Mouse (Mus musculus): ENCODE measurements around the gene Rgs3.

Rgs3 gene

GRCm38 (mm10) chr4:62604094-62604493, 44.4 kb downstream of the Rgs3 start:
- DNase-seq (ENCODE audit: extremely low read depth, low read depth) = no peak

GRCm38 (mm10) chr4:62605856-62606541, 46.4 kb downstream of the Rgs3 start:
- DNase-seq (ENCODE audit: extremely low read depth, low read depth) = no peak

GRCm38 (mm10) chr4:62606542-62606882, 46.9 kb downstream of the Rgs3 start:
- no peak for DNase-seq (ENCODE audit: extremely low read depth, low read depth)

GRCm38 (mm10) chr4:62606905-62607304, 47.3 kb downstream of the Rgs3 start:
- no peak for DNase-seq (ENCODE audit: extremely low read depth, low read depth)

- DNase-seq (ENCODE audit: extremely low read depth, low read depth) = no peak
Observed at GRCm38 (mm10) chr4:62607345-62607744, 47.7 kb downstream of the Rgs3 start.

GRCm38 (mm10) chr4:62607805-62608204, 48.2 kb downstream of the Rgs3 start:
- DNase-seq (ENCODE audit: extremely low read depth, low read depth) = no peak

- DNase-seq (ENCODE audit: extremely low read depth, low read depth) = no peak
Observed at GRCm38 (mm10) chr4:62609333-62609732, 49.7 kb downstream of the Rgs3 start.

- DNase-seq (ENCODE audit: extremely low read depth, low read depth) = no peak
Observed at GRCm38 (mm10) chr4:62610142-62610675, 50.6 kb downstream of the Rgs3 start.

- no peak for DNase-seq (ENCODE audit: extremely low read depth, low read depth)
Observed at GRCm38 (mm10) chr4:62612601-62613501, 53.2 kb downstream of the Rgs3 start.

- DNase-seq (ENCODE audit: extremely low read depth, low read depth) = no peak
Observed at GRCm38 (mm10) chr4:62613646-62614365, 54.2 kb downstream of the Rgs3 start.

GRCm38 (mm10) chr4:62617856-62618440, 58.3 kb downstream of the Rgs3 start:
- DNase-seq (ENCODE audit: extremely low read depth, low read depth) = no peak

GRCm38 (mm10) chr4:62619232-62619964, 59.8 kb downstream of the Rgs3 start:
- DNase-seq (ENCODE audit: extremely low read depth, low read depth) = no peak

- no peak for DNase-seq (ENCODE audit: extremely low read depth, low read depth)
Observed at GRCm38 (mm10) chr4:62619965-62620244, 60.3 kb downstream of the Rgs3 start.

GRCm38 (mm10) chr4:62621151-62621550, 61.5 kb downstream of the Rgs3 start:
- no peak for DNase-seq (ENCODE audit: extremely low read depth, low read depth)

GRCm38 (mm10) chr4:62621880-62622675, 62.4 kb downstream of the Rgs3 start:
- DNase-seq (ENCODE audit: extremely low read depth, low read depth) = no peak

- no peak for DNase-seq (ENCODE audit: extremely low read depth, low read depth)
Observed at GRCm38 (mm10) chr4:62623251-62624015, 63.8 kb downstream of the Rgs3 start.

GRCm38 (mm10) chr4:62624679-62625450, 65.2 kb downstream of the Rgs3 start:
- DNase-seq (ENCODE audit: extremely low read depth, low read depth) = no peak

- no peak for DNase-seq (ENCODE audit: extremely low read depth, low read depth)
Observed at GRCm38 (mm10) chr4:62625451-62626061, 65.9 kb downstream of the Rgs3 start.
